26 mouse cellular contexts compared by ENCODE assay signal in genomic region chr17:31994132-31994531, GRCm38 (mm10). TPM values are rescaled to one million over a fixed set of nuclear protein-coding genes. Genes with fewer than 3 reads are reported as not detected.
DNase-seq lines count a peak whose midpoint lies in the region; TF ChIP-seq lines count a peak whose summit lies in the region.
"Had no signal": no experiment of that assay in that cellular context is flagged by ENCODE, and none has a peak within 500 bp of the region (broad histone marks: within the 10 kb centered on the region; RNA-seq: fewer than 3 reads in every experiment).

No protein-coding gene starts in this region.

- DNase-seq in gastrocnemius, adult 2 months: no peak
- DNase-seq in gastrocnemius, postnatal 25 days: no peak
- DNase-seq in A20 (ENCODE audit: low read depth, low spot score): peak; percentile 32
- peak; percentile 24 for DNase-seq in adipocyte (ENCODE audit: low spot score)
- DNase-seq in natural killer cell, adult 2 months (ENCODE audit: low spot score in 2 of 2): no peak
- DNase-seq in cerebellum, adult 9-11 months: no peak
- no peak for DNase-seq in c-Kit-positive CD71-positive TER-119-positive erythroid progenitor cells, embryonic 14.5 days (ENCODE audit: low spot score)
- DNase-seq: adrenal gland, adult 2 months; cerebellum, adult 2 months; cerebellum, postnatal 36 days; embryo, embryonic 11 days; gastrocnemius, postnatal 14 days; heart, adult 18-20 months; heart, postnatal 14 days; kidney, postnatal 14 days; layer of hippocampus, postnatal 36 days; lung, adult 18-20 months; lung, postnatal 14 days; spleen, adult 18-20 months; thymus, postnatal 14 days had no signal

- no peak for TF ChIP-seq POLR2A in olfactory bulb, adult 2 months (IDR thresholded peaks at IDR 0.05; ENCODE audit: insufficient read depth, low read depth, low read length)

- H3K4me3 ChIP-seq in gastrocnemius, adult 2 months: no peak overlapping the region
- H3K4me3 ChIP-seq in olfactory bulb, adult 2 months (ENCODE audit: insufficient read depth, low read depth, low read length): no peak overlapping the region
- H3K4me3 ChIP-seq: forebrain, embryonic 15.5 days; heart, embryonic 13.5 days; limb, embryonic 13.5 days; liver, embryonic 12.5 days had no signal

- peaks cover 6% of the 10 kb centered on the region for H3K4me1 ChIP-seq in olfactory bulb, adult 2 months (ENCODE audit: control insufficient read depth, insufficient read depth, low read length)
- H3K4me1 ChIP-seq: forebrain, embryonic 15.5 days; heart, embryonic 13.5 days; limb, embryonic 13.5 days had no signal

- H3K27ac ChIP-seq in gastrocnemius, adult 2 months: peak overlapping the region; percentile 57
- H3K27ac ChIP-seq in olfactory bulb, adult 2 months (ENCODE audit: insufficient read depth, low read depth, low read length): peak overlapping the region; percentile 90; the same call in 1 of the 2 replicates
- H3K27ac ChIP-seq: forebrain, embryonic 15.5 days; heart, embryonic 13.5 days; limb, embryonic 13.5 days; liver, embryonic 12.5 days had no signal

- intact Hi-C loops in gastrocnemius, adult 2 months (cut with DNase I): no loop called here

- no peak for TF ChIP-seq CTCF in gastrocnemius, adult 2 months (IDR thresholded peaks at IDR 0.05)
- TF ChIP-seq CTCF in olfactory bulb, adult 2 months (IDR thresholded peaks at IDR 0.05; ENCODE audit: insufficient read depth, low read depth, low read length): no peak

RNA-seq across cellular contexts. Expression of gene Rrp1b, which starts 41.8 kb away (rescaled TPM):
- total RNA-seq in gastrocnemius, adult 2 months (2021): 1 to 10 TPM; 7.0 to 9.3 TPM
- total RNA-seq in gastrocnemius, postnatal 25 days (2021): 1 to 10 TPM; 6.9 to 8.2 TPM
- not detected in 2 replicates for polyA plus RNA-seq in olfactory bulb, adult 2 months (2012; ENCODE audit: insufficient read depth, insufficient read length, low replicate concordance, missing spikeins)

RNA-seq across cellular contexts. Expression of gene Hsf2bp, which starts 42.0 kb away (rescaled TPM):
- total RNA-seq in gastrocnemius, adult 2 months (2021): 1 to 10 TPM in 1 of 2 experiments, under 1 TPM in 1; 0.46 to 1.5 TPM
- total RNA-seq in gastrocnemius, postnatal 25 days (2021): under 1 TPM; 0.92 to 0.99 TPM
- not detected in 2 replicates for polyA plus RNA-seq in olfactory bulb, adult 2 months (2012; ENCODE audit: insufficient read depth, insufficient read length, low replicate concordance, missing spikeins)
- total RNA-seq: neutrophil, adult 5-6 weeks had no signal
- polyA plus RNA-seq: adrenal gland, adult 2 months had no signal

Comparison
In these comparisons a context has a peak if more than half of its experiments do, and no peak if none do; other contexts are left out.
1. DNase-seq: peak in A20 (single experiment) and adipocyte (single experiment); none in gastrocnemius, adult 2 months (single experiment), gastrocnemius, postnatal 25 days (single experiment), natural killer cell, adult 2 months (0 of 2), cerebellum, adult 9-11 months (single experiment) and c-Kit-positive CD71-positive TER-119-positive erythroid progenitor cells, embryonic 14.5 days (single experiment).